Mouse (Mus musculus) v-Abl transformed pro-B cells (cell line): ENCODE data around the gene Rftn1.

ENCODE experiments used
- in situ Hi-C, 2 experiments: fragments of 400-800 bp; cut with MboI; formaldehyde crosslinking; loops; one replicate each; pipeline ENCODE4 v1.15.1; 2025; ENCODE audit not compliant: unreplicated experiment in 2 of 2

Rftn1 gene

GRCm38 (mm10) chr17:49968467-49969207 lies 221.8 kb downstream of the Rftn1 start:
- in situ Hi-C loops = loop anchor here (5.0 to 25.0 kb wide), 4 partner anchors 269 to 994 kb away; partner anchors contain the start of gene Plcl2 (in 1 of the 2)

- in situ Hi-C loops = loop anchor here (5.0 to 25.0 kb wide), 4 partner anchors 271 to 996 kb away; partner anchors contain the start of gene Plcl2 (in 1 of the 2)
Measured at GRCm38 (mm10) chr17:49965846-49966762, 224.4 kb downstream of the Rftn1 start.

GRCm38 (mm10) chr17:49965035-49965434 lies 225.4 kb downstream of the Rftn1 start:
- in situ Hi-C loops = loop anchor here (5.0 to 25.0 kb wide), 4 partner anchors 272 to 997 kb away; partner anchors contain the start of gene Plcl2 (in 1 of the 2)

- in situ Hi-C loops = loop anchor here (5.0 to 25.0 kb wide), 4 partner anchors 233 to 998 kb away; partner anchors contain the start of gene Plcl2 (in 1 of the 2)
Measured at GRCm38 (mm10) chr17:49964471-49964870, 226.0 kb downstream of the Rftn1 start.

GRCm38 (mm10) chr17:49959021-49959420 lies 231.5 kb downstream of the Rftn1 start:
- in situ Hi-C loops = loop anchor here in 1 of 2 experiments (25.0 kb wide), 1 partner anchor 1003 kb away; no protein-coding TSS in a partner anchor

- in situ Hi-C loops = loop anchor here in 1 of 2 experiments (25.0 kb wide), 1 partner anchor 1010 kb away; no protein-coding TSS in a partner anchor
Measured at GRCm38 (mm10) chr17:49951856-49952607, 238.4 kb downstream of the Rftn1 start.

- in situ Hi-C loops = loop anchor here in 1 of 2 experiments (25.0 kb wide), 1 partner anchor 1011 kb away; no protein-coding TSS in a partner anchor
Measured at GRCm38 (mm10) chr17:49951491-49951855, 239.0 kb downstream of the Rftn1 start.

- in situ Hi-C loops = loop anchor here (25.0 kb wide), 3 partner anchors 420 to 1845 kb away; no protein-coding TSS in a partner anchor
Measured at GRCm38 (mm10) chr17:49942674-49943073, 247.8 kb downstream of the Rftn1 start.
